Mouse (Mus musculus): ENCODE measurements around the gene Notch3. TPM values are rescaled to one million over a fixed set of nuclear protein-coding genes. Genes with fewer than 3 reads are reported as not detected.
"Not testable (repeated sequence)": the region's sequence is repeated elsewhere in the genome, so short reads cannot be mapped to it uniquely, and the experiment has no call there.

Notch3 gene
- polyA plus RNA-seq, 1 experiment, result 8.3 TPM

DNA sequence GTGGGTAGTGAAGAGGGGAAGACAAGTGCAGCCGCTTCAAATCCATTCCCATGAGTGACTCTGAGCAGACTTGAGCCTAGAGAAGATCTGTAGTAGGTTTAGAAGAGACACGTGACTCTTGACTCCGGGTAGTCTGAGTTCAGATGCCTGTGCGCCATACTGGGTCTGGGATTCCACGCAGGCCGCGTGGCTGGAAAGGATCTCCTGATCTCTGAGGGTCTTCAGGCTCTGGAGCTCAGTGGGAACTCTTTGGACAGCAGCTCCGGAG lies 53.5 kb downstream of the Notch3 start:
- Histone ChIP-seq H3K27me3 (ENCODE audit: control insufficient read depth, insufficient read depth, low read length) (no peaks in the 10 kb centered on the region), H3K4me3 (ENCODE audit: low read depth, low read length) (peak overlapping the region; percentile 61)
- 56% methylated on average over 8 of the region's 8 CpGs for WGBS

DNA sequence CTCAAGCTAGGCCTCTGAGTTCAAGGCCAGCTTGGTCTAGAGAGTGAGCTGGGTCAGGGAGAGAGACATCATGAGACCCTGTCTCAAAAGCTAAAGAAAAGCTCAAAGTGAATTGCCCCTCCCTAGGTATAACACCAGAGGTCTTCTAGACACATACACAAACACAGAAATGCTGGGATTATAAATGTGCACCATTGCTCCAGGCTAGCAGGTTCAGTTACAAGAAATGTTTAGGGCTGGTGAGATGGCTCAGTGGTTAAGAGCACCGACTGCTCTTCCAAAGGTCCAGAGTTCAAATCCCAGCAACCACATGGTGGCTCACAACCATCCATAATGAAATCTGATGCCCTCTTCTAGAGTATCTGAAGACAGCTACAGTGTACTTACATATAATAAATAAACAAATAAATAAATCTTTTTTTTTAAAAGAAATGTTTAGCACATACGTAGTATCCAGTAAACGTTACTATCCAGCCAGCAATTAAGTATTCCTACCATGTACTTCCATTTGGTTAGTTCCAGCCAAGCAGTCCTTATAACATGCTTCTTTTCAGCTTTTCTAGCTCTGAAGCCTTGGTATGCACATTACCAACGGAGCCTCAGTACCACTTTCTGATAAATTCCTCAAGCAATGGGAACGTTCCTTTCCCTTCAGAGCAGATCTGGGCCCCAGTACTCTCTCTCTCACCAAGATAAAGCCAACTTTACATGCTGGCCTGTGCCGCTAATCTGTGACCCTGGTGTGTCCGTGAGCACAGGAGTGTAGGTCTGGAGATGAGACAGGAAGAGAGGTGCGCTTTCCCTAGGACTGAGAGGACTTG lies 54.0 kb downstream of the Notch3 start:
- Histone ChIP-seq H3K4me1 (ENCODE audit: control insufficient read depth, insufficient read depth, insufficient read length, low read length) (peaks cover 43% of the 10 kb centered on the region), H3K27me3 (ENCODE audit: control insufficient read depth, insufficient read depth, low read length) (no peaks in the 10 kb centered on the region), H3K36me3 (ENCODE audit: control insufficient read depth, insufficient read depth, low read length) (no peaks in the 10 kb centered on the region), H3K27ac (ENCODE audit: insufficient read depth, low read depth, low read length) (no peak overlapping the region), H3K4me3 (ENCODE audit: low read depth, low read length) (no peak overlapping the region)
- TF ChIP-seq CTCF (IDR thresholded peaks at IDR 0.05; ENCODE audit: extremely low read depth, insufficient read length, insufficient replicate concordance, low read depth, low read length) (no peak), POLR2A (IDR thresholded peaks at IDR 0.05; ENCODE audit: low read depth, low read length) (no peak)
- 92% methylated on average over 8 of the region's 8 CpGs for WGBS

More for the DNA sequence above, 53.5 kb downstream of the Notch3 start:
- no peaks in the 10 kb centered on the region for H3K36me3 ChIP-seq (ENCODE audit: control insufficient read depth, insufficient read depth, low read length)
- H3K27ac ChIP-seq (ENCODE audit: insufficient read depth, low read depth, low read length), result no peak overlapping the region
- TF ChIP-seq CTCF (IDR thresholded peaks at IDR 0.05; ENCODE audit: extremely low read depth, insufficient read length, insufficient replicate concordance, low read depth, low read length), result no peak
- no peak for TF ChIP-seq POLR2A (IDR thresholded peaks at IDR 0.05; ENCODE audit: low read depth, low read length)
- H3K4me1 ChIP-seq (ENCODE audit: control insufficient read depth, insufficient read depth, insufficient read length, low read length), result peaks cover 45% of the 10 kb centered on the region

DNA sequence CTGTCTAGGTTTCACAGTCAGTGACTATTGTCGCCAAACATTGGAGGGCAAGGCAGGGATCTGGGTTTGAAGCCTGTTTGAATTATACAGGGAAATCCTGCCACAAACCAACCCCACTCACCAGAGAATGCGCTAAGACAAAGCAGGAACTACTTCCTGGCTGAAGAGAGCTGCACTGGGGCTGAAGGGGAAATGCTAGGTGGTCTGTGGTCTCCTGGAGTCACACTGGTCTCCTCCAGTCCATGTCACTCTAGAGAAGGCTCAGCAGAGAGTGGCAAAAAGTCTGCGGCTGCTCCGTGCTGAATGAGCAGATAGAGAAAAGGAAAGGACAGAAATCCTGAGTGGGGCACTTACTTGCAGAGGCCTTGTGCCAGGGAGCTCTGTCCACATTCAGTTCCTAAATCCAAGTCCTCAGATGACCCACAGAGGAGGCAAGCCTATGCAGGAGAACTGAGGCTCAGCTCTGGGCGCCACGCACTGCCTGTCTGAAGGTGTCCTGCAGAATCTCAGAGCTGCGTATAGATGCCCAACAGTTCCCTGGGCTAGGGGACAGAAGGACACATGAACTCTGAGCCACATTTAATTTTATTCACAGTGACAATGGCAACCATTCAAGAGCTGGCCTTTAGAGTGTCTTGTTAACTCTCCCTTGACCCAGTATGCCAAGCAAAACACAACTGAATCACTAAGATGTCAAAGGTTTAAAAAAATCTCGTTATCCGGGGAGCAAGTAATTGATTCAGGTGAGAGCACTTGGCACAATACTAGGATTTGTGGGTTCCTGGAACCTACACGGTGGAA lies 55.5 kb downstream of the Notch3 start:
- no peak overlapping the region for H3K27ac ChIP-seq (ENCODE audit: insufficient read depth, low read depth, low read length)

DNA sequence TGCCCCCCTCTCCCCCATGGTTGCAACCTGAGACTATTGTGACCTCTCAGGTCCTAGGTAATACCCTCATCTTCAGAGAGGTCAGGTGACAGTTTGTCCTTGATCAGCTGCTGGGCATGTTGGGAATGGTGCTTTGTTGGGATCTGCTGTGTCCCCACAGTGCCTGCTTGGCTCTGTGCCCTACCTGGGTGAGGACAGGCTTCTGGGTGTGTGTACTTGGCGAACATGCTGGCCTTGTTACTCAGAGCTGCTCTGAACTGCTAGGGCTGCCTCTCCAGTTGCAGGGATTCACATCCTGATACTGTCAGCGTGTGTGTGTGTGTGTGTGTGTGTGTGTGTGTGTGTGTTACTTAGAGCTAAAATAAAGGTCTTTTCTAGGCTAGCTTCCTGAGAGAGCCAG lies 56.2 kb downstream of the Notch3 start:
- Histone ChIP-seq H3K4me1 (ENCODE audit: control insufficient read depth, insufficient read depth, insufficient read length, low read length) (peaks cover 34% of the 10 kb centered on the region), H3K36me3 (ENCODE audit: control insufficient read depth, insufficient read depth, low read length) (no peaks in the 10 kb centered on the region), H3K4me3 (ENCODE audit: low read depth, low read length) (no peak overlapping the region), H3K27me3 (ENCODE audit: control insufficient read depth, insufficient read depth, low read length) (no peaks in the 10 kb centered on the region), H3K27ac (ENCODE audit: insufficient read depth, low read depth, low read length) (no peak overlapping the region; the same call in 1 of the 2 replicates)
- WGBS, result 16% methylated on average over 2 of the region's 2 CpGs
- TF ChIP-seq CTCF (IDR thresholded peaks at IDR 0.05; ENCODE audit: extremely low read depth, insufficient read length, insufficient replicate concordance, low read depth, low read length), result no peak
- no peak for TF ChIP-seq POLR2A (IDR thresholded peaks at IDR 0.05; ENCODE audit: low read depth, low read length)

More for the DNA sequence above, 55.5 kb downstream of the Notch3 start:
- Histone ChIP-seq H3K4me3 (ENCODE audit: low read depth, low read length) (no peak overlapping the region), H3K27me3 (ENCODE audit: control insufficient read depth, insufficient read depth, low read length) (no peaks in the 10 kb centered on the region), H3K36me3 (ENCODE audit: control insufficient read depth, insufficient read depth, low read length) (no peaks in the 10 kb centered on the region), H3K4me1 (ENCODE audit: control insufficient read depth, insufficient read depth, insufficient read length, low read length) (peaks cover 37% of the 10 kb centered on the region)
- WGBS, result 65% methylated on average over 10 of the region's 10 CpGs
- TF ChIP-seq CTCF (IDR thresholded peaks at IDR 0.05; ENCODE audit: extremely low read depth, insufficient read length, insufficient replicate concordance, low read depth, low read length), result no peak
- TF ChIP-seq POLR2A (IDR thresholded peaks at IDR 0.05; ENCODE audit: low read depth, low read length), result no peak

DNA sequence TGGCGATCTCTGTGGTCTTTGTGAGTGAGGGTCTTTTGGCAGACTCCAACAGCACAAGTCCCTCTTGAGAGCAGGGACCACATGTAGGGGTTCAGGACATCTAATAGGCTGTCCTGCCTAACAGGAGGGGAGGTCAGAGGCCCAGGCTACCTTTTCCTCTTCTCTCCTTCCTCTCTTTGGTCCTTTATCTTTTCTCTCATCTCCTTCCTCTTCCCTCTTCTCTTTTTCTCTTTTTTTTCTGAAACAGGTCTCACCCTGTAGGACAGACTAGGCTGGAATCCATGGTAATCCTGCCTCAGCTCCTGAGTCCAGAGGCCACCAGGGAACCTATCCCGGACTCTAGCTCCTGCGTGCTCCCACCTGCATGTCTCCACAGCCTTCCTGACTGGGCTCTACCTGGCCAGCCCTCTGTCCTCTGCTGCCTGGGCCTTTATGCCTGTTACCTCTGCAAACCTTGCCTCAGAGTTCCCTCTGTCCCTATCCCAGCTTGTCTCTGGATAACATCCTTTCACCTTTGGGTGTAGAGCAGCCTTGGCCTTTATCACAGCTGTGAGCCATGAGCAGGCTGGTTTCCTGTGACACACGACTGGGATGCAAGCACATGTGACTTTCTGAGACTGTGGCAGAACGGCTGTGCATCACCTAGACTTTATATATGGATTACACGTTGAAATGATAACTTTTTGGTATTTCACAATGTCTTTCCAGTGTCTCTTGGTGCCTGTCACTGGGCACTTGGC lies 57.3 kb downstream of the Notch3 start:
- peaks cover 27% of the 10 kb centered on the region for H3K4me1 ChIP-seq (ENCODE audit: control insufficient read depth, insufficient read depth, insufficient read length, low read length)
- no peaks in the 10 kb centered on the region for H3K27me3 ChIP-seq (ENCODE audit: control insufficient read depth, insufficient read depth, low read length)
- no peaks in the 10 kb centered on the region for H3K36me3 ChIP-seq (ENCODE audit: control insufficient read depth, insufficient read depth, low read length)
- TF ChIP-seq CTCF (IDR thresholded peaks at IDR 0.05; ENCODE audit: extremely low read depth, insufficient read length, insufficient replicate concordance, low read depth, low read length), result no peak
- TF ChIP-seq POLR2A (IDR thresholded peaks at IDR 0.05; ENCODE audit: low read depth, low read length), result no peak
- H3K4me3 ChIP-seq (ENCODE audit: low read depth, low read length), result no peak overlapping the region
- peak overlapping the region; percentile 14; the same call in 1 of the 2 replicates for H3K27ac ChIP-seq (ENCODE audit: insufficient read depth, low read depth, low read length)
- 74% methylated on average over 6 of the region's 6 CpGs for WGBS

DNA sequence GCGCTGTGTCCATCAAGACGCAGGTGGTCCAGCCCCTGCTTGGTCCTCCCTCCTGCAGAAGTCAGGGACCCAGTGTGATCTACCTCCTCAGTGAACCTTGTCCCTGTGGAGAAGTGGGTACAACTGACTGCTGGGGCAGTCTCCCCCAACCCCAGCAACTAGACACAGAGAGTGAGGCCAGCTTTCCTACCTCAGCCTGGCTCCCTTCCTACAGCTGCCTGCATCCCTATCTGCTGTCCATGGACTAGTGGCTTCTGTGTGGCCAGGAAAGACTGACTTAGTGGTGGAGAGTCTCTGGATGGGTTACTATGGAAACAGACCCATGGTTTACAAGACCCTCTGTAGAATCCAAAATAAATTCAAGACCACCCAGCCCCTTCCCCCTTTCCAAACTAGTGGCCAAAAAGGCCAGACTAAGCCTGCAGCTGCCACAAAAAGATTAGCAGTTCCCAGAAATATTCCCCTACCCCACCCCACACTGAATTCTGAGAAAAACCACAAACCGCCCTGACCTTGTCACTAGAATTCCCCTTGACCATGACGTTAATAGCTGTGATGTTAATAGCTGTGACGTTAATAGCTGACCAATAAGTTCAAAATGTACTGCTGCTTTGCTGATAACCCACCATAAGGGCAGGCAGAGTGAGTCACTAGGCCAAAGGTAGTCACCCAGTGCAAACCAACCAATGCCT lies 58.2 kb downstream of the Notch3 start:
- not testable (repeated sequence) for H3K4me3 ChIP-seq (ENCODE audit: low read depth, low read length); H3K27me3 ChIP-seq (ENCODE audit: control insufficient read depth, insufficient read depth, low read length); H3K27ac ChIP-seq (ENCODE audit: insufficient read depth, low read depth, low read length); H3K36me3 ChIP-seq (ENCODE audit: control insufficient read depth, insufficient read depth, low read length)
- WGBS, result 58% methylated on average over 5 of the region's 5 CpGs
- peaks cover 21% of the 10 kb centered on the region for H3K4me1 ChIP-seq (ENCODE audit: control insufficient read depth, insufficient read depth, insufficient read length, low read length)

Measured in small intestine, adult 2 months (tissue).